Mouse (Mus musculus) embryonic facial prominence, embryonic 12.5 days (tissue): ENCODE results near the gene Trim65. TPM values are rescaled to one million over a fixed set of nuclear protein-coding genes. Genes with fewer than 3 reads are reported as not detected.
A peak's percentile ranks its signal among the peaks of the same experiment; 100 is the strongest.
"Not testable (repeated sequence)": the region's sequence is repeated elsewhere in the genome, so short reads cannot be mapped to it uniquely, and the experiment has no call there.

Source experiments
- ATAC-seq: fragments of 200-750 bp; cut with Nextera tagmentation; 2 replicates; pipeline ENCODE4 v1.8.0; 2017; ENCODE audit not compliant: insufficient number of reproducible peaks, insufficient read depth, low FRiP score, low TSS enrichment
- H3K27ac ChIP-seq: fragments of 300-500 bp; sonication (generic); 2 replicates; pipeline ENCODE4 v1.5.1; 2016; ENCODE audit warnings: mild to moderate bottlenecking
- H3K27me3 ChIP-seq: fragments of 300-500 bp; sonication (generic); 2 replicates; pipeline ENCODE4 v1.6.1; 2016; ENCODE audit warnings: mild to moderate bottlenecking, moderate library complexity
- H3K36me3 ChIP-seq: fragments of 300-500 bp; sonication (generic); 2 replicates; pipeline ENCODE4 v1.6.1; 2016; ENCODE audit warnings: mild to moderate bottlenecking
- H3K4me1 ChIP-seq: fragments of 300-500 bp; sonication (generic); 2 replicates; pipeline ENCODE4 v1.6.1; 2016
- H3K4me2 ChIP-seq: fragments of 300-500 bp; sonication (generic); replicated peaks from 2 replicates; pipeline ENCODE4 v1.6.1; 2016; ENCODE audit warnings: mild to moderate bottlenecking, moderate library complexity
- H3K4me3 ChIP-seq: fragments of 300-500 bp; sonication (generic); 2 replicates; pipeline ENCODE4 v1.5.1; 2016; ENCODE audit warnings: mild to moderate bottlenecking
- H3K9ac ChIP-seq: fragments of 300-500 bp; sonication (generic); 2 replicates; pipeline ENCODE4 v1.6.1; 2016; ENCODE audit warnings: mild to moderate bottlenecking, moderate library complexity
- H3K9me3 ChIP-seq: fragments of 300-500 bp; sonication (generic); 2 replicates; pipeline ENCODE4 v1.6.1; 2016; ENCODE audit warnings: mild to moderate bottlenecking, moderate library complexity
- WGBS: fragments of 180-500 bp; shearing (Covaris S2); methylation state at CpG from one replicate; pipeline ENCODE4 v1.1.7; 2016; 5-methylcytosine and 5-hydroxymethylcytosine counted together
- polyA plus RNA-seq: library from polyadenylated mRNA; unstranded; fragments of >200 nt; fragmentation: Nextera tagmentation; extraction: Ambion mirVana; gene quantifications from 2 replicates; pipeline ENCODE4 v1.2.1, GENCODE M21; 2016

Gene Trim65
- polyA plus RNA-seq, 1 experiment from 2014 or later, result 2.3 TPM

DNA sequence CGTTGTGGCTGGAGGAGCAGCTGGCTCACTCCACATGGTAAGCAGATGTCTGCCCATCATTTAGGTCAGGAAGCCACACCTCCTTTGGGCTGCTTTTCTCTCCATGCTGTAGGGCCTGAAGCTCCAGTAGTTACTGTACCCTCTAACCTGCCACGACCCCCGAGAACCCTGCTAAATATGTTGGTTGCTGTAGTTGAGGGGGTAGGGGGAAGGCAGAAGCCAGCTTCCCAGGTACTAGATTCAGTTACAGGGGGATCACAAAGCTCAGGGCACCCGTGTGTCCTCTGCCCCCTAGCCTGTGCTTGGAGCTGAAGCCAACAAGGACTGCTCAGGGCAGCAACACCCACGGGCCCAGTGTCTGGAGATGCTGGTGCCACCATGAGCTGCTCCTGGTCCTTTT is 2.6 kb upstream of the Trim65 start:
- no peak overlapping the region for H3K9ac ChIP-seq
- H3K9me3 ChIP-seq, result no peaks in the 10 kb centered on the region
- no peak for ATAC-seq
- no peak overlapping the region for H3K27ac ChIP-seq
- H3K27me3 ChIP-seq, result no peaks in the 10 kb centered on the region
- H3K4me3 ChIP-seq, result no peak overlapping the region
- H3K4me1 ChIP-seq, result peaks cover 16% of the 10 kb centered on the region
- WGBS, result 47% methylated on average over 5 of the region's 5 CpGs
- H3K4me2 ChIP-seq, result no peak overlapping the region
- H3K36me3 ChIP-seq, result peaks cover 30% of the 10 kb centered on the region

- Histone ChIP-seq H3K4me3 (no peak overlapping the region), H3K9ac (no peak overlapping the region), H3K27me3 (no peaks in the 10 kb centered on the region), H3K4me1 (peaks cover 18% of the 10 kb centered on the region), H3K27ac (no peak overlapping the region), H3K9me3 (no peaks in the 10 kb centered on the region), H3K36me3 (peaks cover 30% of the 10 kb centered on the region), H3K4me2 (no peak overlapping the region)
- 78% methylated on average over 16 of the region's 16 CpGs for WGBS
- ATAC-seq, result no peak
Measured at GRCm38 (mm10) chr11:116132366-116133333, 1.7 kb upstream of the Trim65 start.

- 81% methylated on average over 15 of the region's 15 CpGs for WGBS
- peak overlapping the region; percentile 70 for H3K9ac ChIP-seq
- H3K4me2 ChIP-seq, result peak overlapping the region; percentile 75
- H3K27me3 ChIP-seq, result no peaks in the 10 kb centered on the region
- ATAC-seq, result no peak
- peaks cover 27% of the 10 kb centered on the region for H3K4me1 ChIP-seq
- no peaks in the 10 kb centered on the region for H3K9me3 ChIP-seq
- H3K27ac ChIP-seq, result peak overlapping the region; percentile 89; the same call in 1 of the 2 replicates
- H3K4me3 ChIP-seq, result peak overlapping the region; percentile 57
- H3K36me3 ChIP-seq, result peaks cover 30% of the 10 kb centered on the region
Measured at GRCm38 (mm10) chr11:116131349-116132170, 632 bp upstream of the Trim65 start.

- Histone ChIP-seq H3K4me2 (peak overlapping the region; percentile 75), H3K4me3 (peak overlapping the region; percentile 57), H3K4me1 (peaks cover 27% of the 10 kb centered on the region), H3K9ac (peak overlapping the region; percentile 70), H3K27ac (peak overlapping the region; percentile 89), H3K27me3 (no peaks in the 10 kb centered on the region), H3K9me3 (peaks cover 4% of the 10 kb centered on the region; the same call in 1 of the 2 replicates), H3K36me3 (peaks cover 33% of the 10 kb centered on the region)
- 48% methylated on average over 8 of the region's 8 CpGs for WGBS
- 0 out of 2 replicates have a peak, but pooled peaks have one; percentile 1 for ATAC-seq
Measured at GRCm38 (mm10) chr11:116129993-116130487, 888 bp downstream of the Trim65 start.

- Histone ChIP-seq H3K27ac (no peak overlapping the region), H3K27me3 (no peaks in the 10 kb centered on the region), H3K4me2 (peak overlapping the region; percentile 75), H3K4me1 (peaks cover 27% of the 10 kb centered on the region), H3K4me3 (no peak overlapping the region), H3K9ac (no peak overlapping the region), H3K9me3 (peaks cover 4% of the 10 kb centered on the region; the same call in 1 of the 2 replicates), H3K36me3 (peaks cover 25% of the 10 kb centered on the region)
- no peak for ATAC-seq
- WGBS, result 74% methylated on average over 9 of the region's 9 CpGs
Measured at GRCm38 (mm10) chr11:116129091-116129790, 1.7 kb downstream of the Trim65 start.

DNA sequence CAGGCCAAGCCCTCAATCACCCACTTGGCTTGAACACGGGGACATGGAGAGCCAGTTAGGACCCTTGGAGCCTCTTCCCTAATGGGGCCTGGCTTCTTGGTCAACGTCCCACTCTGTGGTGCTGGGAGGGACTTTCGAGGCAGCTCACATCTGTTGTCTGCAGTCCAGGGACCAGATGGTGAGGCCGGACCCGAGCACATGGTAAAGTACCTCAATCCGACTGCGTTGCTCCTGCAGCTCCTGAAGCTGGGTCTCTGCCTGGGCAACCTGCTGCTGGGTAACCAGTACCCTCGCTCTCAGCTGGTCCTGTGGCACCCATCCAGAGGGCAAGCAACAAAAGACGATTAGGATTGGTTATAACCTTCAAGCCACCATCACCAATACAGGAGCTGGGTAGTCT is 2.9 kb downstream of the Trim65 start:
- 0 out of 2 replicates have a peak overlapping the region, but pooled peaks have one; percentile 22 for H3K4me3 ChIP-seq
- ATAC-seq, result no peak
- H3K4me2 ChIP-seq, result peak overlapping the region; percentile 40; the same call in 1 of the 2 replicates
- H3K9ac ChIP-seq, result no peak overlapping the region
- H3K4me1 ChIP-seq, result peaks cover 27% of the 10 kb centered on the region
- peaks cover 18% of the 10 kb centered on the region for H3K36me3 ChIP-seq
- 0 out of 2 replicates have a peak overlapping the region, but pooled peaks have one; percentile 37 for H3K27ac ChIP-seq
- 80% methylated on average over 9 of the region's 9 CpGs for WGBS
- H3K27me3 ChIP-seq, result no peaks in the 10 kb centered on the region
- H3K9me3 ChIP-seq, result peaks cover 4% of the 10 kb centered on the region; the same call in 1 of the 2 replicates

DNA sequence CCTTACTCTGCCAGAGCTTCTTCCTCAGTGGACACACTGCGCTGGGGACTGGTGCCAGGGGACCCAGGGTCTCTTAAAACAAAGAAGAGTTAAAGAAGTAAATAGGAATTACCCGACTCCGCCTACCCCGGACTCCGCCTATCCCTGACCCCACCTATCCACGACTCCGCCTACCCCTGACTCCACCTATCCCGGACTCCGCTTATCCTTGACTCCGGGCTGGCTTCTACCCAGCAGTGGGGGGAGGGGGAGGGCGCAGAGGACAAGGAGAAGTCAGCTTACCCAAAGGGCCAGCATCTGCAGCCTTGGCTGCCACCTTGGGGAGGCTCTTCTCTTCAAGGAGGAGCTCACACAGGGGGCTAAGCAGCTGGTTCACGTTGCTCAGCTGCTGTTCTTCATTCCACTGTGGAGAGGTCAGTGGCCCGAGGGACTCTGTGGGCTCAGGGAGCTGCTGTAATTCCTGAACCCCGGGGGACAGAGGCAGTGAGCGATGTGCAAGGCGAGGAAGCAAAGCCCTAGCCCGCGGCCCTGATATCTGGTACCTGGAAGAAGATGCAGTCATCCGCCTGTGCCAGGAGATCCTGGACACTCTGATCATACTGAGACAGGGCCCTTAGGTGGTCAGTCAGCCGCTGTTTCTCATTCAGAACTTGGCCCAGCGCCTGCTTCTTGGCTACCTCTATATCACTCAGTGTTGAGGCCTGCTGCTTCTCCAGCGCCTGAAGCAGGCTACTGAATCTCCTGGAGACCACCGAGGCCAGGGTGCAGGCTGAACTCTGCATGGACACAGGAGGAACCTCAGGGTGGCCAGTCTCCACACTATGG is 3.6 kb downstream of the Trim65 start, which contains the start of gene Trim47:
Trim47 (minus strand) TSS at position 55 of the 825 bp plus-strand sequence.
- H3K4me1 ChIP-seq, result peaks cover 27% of the 10 kb centered on the region
- H3K4me3 ChIP-seq, result peak within 1 kb of the TSS; percentile 22
- ATAC-seq, result peak; percentile 50; the same call in 1 of the 2 replicates
- WGBS, result 23% methylated on average over 23 of the region's 23 CpGs
- peak within 1 kb of the TSS; percentile 40 for H3K4me2 ChIP-seq
- peaks cover 16% of the 10 kb centered on the region for H3K36me3 ChIP-seq
- no peak within 1 kb of the TSS for H3K9ac ChIP-seq
- H3K27ac ChIP-seq, result peak within 1 kb of the TSS; percentile 37
- H3K27me3 ChIP-seq, result no peaks in the 10 kb centered on the region
- H3K9me3 ChIP-seq, result peaks cover 4% of the 10 kb centered on the region; the same call in 1 of the 2 replicates

GRCm38 (mm10) chr11:116126261-116126660 is 4.7 kb downstream of the Trim65 start:
- H3K4me3 ChIP-seq, result no peak overlapping the region
- H3K4me1 ChIP-seq, result peaks cover 24% of the 10 kb centered on the region
- H3K36me3 ChIP-seq, result peaks cover 14% of the 10 kb centered on the region
- no peak overlapping the region for H3K9ac ChIP-seq
- 96% methylated on average over 15 of the region's 15 CpGs for WGBS
- peaks cover 4% of the 10 kb centered on the region; the same call in 1 of the 2 replicates for H3K9me3 ChIP-seq
- no peaks in the 10 kb centered on the region for H3K27me3 ChIP-seq
- H3K4me2 ChIP-seq, result peak overlapping the region; percentile 40; the same call in 1 of the 2 replicates
- H3K27ac ChIP-seq, result no peak overlapping the region
- no peak for ATAC-seq

DNA sequence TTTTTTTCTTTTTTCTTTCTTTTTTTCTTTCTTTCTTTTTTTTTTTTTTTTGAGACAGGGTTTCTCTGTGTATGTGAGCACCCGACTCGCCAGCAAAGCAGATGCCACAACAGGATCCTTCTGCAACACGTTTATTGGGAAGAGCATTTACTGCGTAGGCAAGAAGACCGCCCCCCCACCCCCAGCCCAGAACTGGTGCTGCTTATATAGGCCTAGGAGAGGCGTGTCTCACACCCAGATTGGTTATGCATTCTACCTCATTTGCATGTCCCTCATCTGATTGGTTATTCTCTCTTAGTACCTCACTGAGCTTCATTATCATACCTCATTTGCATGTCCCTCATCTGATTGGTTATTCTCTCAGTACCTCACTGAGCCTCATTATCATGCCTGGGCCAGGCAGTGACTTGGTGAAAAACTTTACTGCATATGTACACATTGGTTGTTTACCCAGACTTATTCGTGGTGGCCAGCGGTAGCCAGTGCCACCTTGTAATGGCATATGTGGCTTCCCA is 9.1 kb downstream of the Trim65 start:
- not testable (repeated sequence) for H3K4me2 ChIP-seq, H3K4me1 ChIP-seq, H3K9me3 ChIP-seq, H3K27ac ChIP-seq, H3K4me3 ChIP-seq, H3K27me3 ChIP-seq, ATAC-seq, H3K9ac ChIP-seq
- peaks cover 14% of the 10 kb centered on the region for H3K36me3 ChIP-seq
- WGBS, result 91% methylated on average over 8 of the region's 8 CpGs

DNA sequence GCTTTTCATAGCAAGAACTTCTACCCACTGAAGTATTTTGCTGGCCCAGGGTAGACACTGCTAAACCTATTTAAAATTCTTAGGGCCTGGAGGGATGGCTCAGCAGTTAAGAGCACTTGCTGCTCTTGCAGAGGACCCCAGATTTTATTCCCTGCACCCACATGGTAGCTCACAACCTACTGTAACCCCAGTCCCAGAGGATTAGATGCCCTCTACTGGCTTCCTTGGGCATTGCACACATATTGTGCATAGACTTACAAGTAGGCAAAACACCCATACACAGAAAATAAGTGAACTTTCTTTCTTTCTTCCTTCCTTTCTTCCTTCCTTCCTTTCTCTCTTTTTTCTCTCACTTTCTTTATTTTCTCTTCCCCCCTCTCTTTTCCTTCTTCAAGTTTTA is 13.1 kb downstream of the Trim65 start:
- Histone ChIP-seq H3K36me3 (0 out of 2 replicates have a peak, but pooled peaks cover 4% of the 10 kb centered on the region), H3K4me1 (peaks cover 4% of the 10 kb centered on the region; the same call in 1 of the 2 replicates), H3K9me3 (no peaks in the 10 kb centered on the region), H3K4me3 (no peak overlapping the region), H3K27me3 (no peaks in the 10 kb centered on the region), H3K9ac (no peak overlapping the region), H3K4me2 (no peak overlapping the region), H3K27ac (peak overlapping the region; percentile 80; the same call in 1 of the 2 replicates)
- ATAC-seq, result no peak
